Comparison of ENCODE assay signal across 20 mouse cellular contexts in genomic region chr6:149471477-149471876, GRCm38 (mm10).
DNase-seq lines count a peak whose midpoint lies in the region; ATAC-seq and TF ChIP-seq lines count a peak whose summit lies in the region.
"Had no signal": no experiment of that assay in that cellular context is flagged by ENCODE, and none has a peak within 500 bp of the region (broad histone marks: within the 10 kb centered on the region; RNA-seq: fewer than 3 reads in every experiment).

No protein-coding gene starts in this region.

- no peak for TF ChIP-seq POLR2A in thymus, adult 2 months (IDR thresholded peaks at IDR 0.05; ENCODE audit: control insufficient read depth, extremely low read depth, insufficient read depth, low read length, poor library complexity)

- no peak overlapping the region for H3K4me2 ChIP-seq in neural tube, embryonic 14.5 days (ENCODE audit: low read depth, low read length)
- H3K4me2 ChIP-seq in neural tube, embryonic 15.5 days, result no peak overlapping the region
- H3K4me2 ChIP-seq: embryonic facial prominence, embryonic 13.5 days; forebrain, embryonic 13.5 days; heart, embryonic 13.5 days; hindbrain, embryonic 14.5 days had no signal

- H3K9me3 ChIP-seq in neural tube, embryonic 14.5 days (ENCODE audit: control insufficient read depth, low read length), result no peaks in the 10 kb centered on the region
- H3K9me3 ChIP-seq in neural tube, embryonic 15.5 days (replicated peaks), result no peaks in the 10 kb centered on the region
- H3K9me3 ChIP-seq: forebrain, embryonic 13.5 days; heart, embryonic 13.5 days had no signal

- ATAC-seq in neural tube, embryonic 14.5 days (ENCODE audit: low read depth), result peak; percentile 41; the same call in 1 of the 2 replicates
- ATAC-seq in neural tube, embryonic 15.5 days (ENCODE audit: low FRiP score), result no peak
- ATAC-seq: activated CD4-positive, CD25-positive, alpha-beta regulatory T cell, adult 4 months; forebrain, embryonic 13.5 days; inflammation-experienced regulatory T-cells, adult 6 months had no signal

- 83% methylated on average over 15 of the region's 15 CpGs for WGBS in neural tube, embryonic 14.5 days
- 85% methylated on average over 15 of the region's 15 CpGs for WGBS in neural tube, embryonic 15.5 days
- 95% methylated on average over 15 of the region's 15 CpGs for WGBS in thymus, adult 2 months

- no peak overlapping the region for H3K4me3 ChIP-seq in neural tube, embryonic 14.5 days (ENCODE audit: low read depth, low read length)
- H3K4me3 ChIP-seq in neural tube, embryonic 15.5 days (replicated peaks), result no peak overlapping the region
- H3K4me3 ChIP-seq in thymus, adult 2 months (ENCODE audit: control insufficient read depth, insufficient read depth, low read length), result no peak overlapping the region
- H3K4me3 ChIP-seq: embryonic facial prominence, embryonic 13.5 days; forebrain, embryonic 13.5 days; gastrocnemius, adult 2 months; heart, embryonic 13.5 days had no signal

- no peaks in the 10 kb centered on the region for H3K27me3 ChIP-seq in neural tube, embryonic 14.5 days (ENCODE audit: control insufficient read depth, insufficient read depth, low read length)
- H3K27me3 ChIP-seq in neural tube, embryonic 15.5 days (replicated peaks), result no peaks in the 10 kb centered on the region
- no peaks in the 10 kb centered on the region for H3K27me3 ChIP-seq in thymus, adult 2 months (ENCODE audit: control insufficient read depth, insufficient read depth, low read length)
- H3K27me3 ChIP-seq: CH12.LX; embryonic facial prominence, embryonic 13.5 days; forebrain, embryonic 13.5 days; heart, embryonic 13.5 days had no signal

- no peak for TF ChIP-seq CTCF in thymus, adult 2 months (IDR thresholded peaks at IDR 0.05; ENCODE audit: borderline replicate concordance, control insufficient read depth, extremely low read depth, insufficient read depth, low read length, poor library complexity)

- no peak overlapping the region for H3K9ac ChIP-seq in neural tube, embryonic 14.5 days (replicated peaks; ENCODE audit: low read depth, low read length)
- H3K9ac ChIP-seq in neural tube, embryonic 15.5 days (replicated peaks), result no peak overlapping the region
- H3K9ac ChIP-seq: embryonic facial prominence, embryonic 13.5 days; forebrain, embryonic 13.5 days; heart, embryonic 13.5 days; hindbrain, embryonic 14.5 days had no signal

- intact Hi-C loops in heart, postnatal 10 days (cut with DNase I), result no loop called here

- H3K36me3 ChIP-seq in neural tube, embryonic 14.5 days (ENCODE audit: control insufficient read depth, insufficient read depth, low read length), result no peaks in the 10 kb centered on the region
- H3K36me3 ChIP-seq in neural tube, embryonic 15.5 days, result no peaks in the 10 kb centered on the region
- H3K36me3 ChIP-seq in thymus, adult 2 months (ENCODE audit: control insufficient read depth, insufficient read depth, low read length), result no peaks in the 10 kb centered on the region
- H3K36me3 ChIP-seq: embryonic facial prominence, embryonic 13.5 days; heart, embryonic 13.5 days had no signal

- H3K4me1 ChIP-seq in neural tube, embryonic 14.5 days (ENCODE audit: control insufficient read depth, insufficient read depth, low read length), result no peaks in the 10 kb centered on the region
- no peaks in the 10 kb centered on the region for H3K4me1 ChIP-seq in neural tube, embryonic 15.5 days
- H3K4me1 ChIP-seq in thymus, adult 2 months (replicated peaks; ENCODE audit: control insufficient read depth, insufficient read depth, low read length), result no peaks in the 10 kb centered on the region
- H3K4me1 ChIP-seq: embryonic facial prominence, embryonic 13.5 days; forebrain, embryonic 13.5 days; heart, embryonic 13.5 days had no signal

- no peak overlapping the region for H3K27ac ChIP-seq in neural tube, embryonic 14.5 days (ENCODE audit: low read depth, low read length)
- no peak overlapping the region for H3K27ac ChIP-seq in neural tube, embryonic 15.5 days (replicated peaks)
- H3K27ac ChIP-seq in thymus, adult 2 months (ENCODE audit: control insufficient read depth, insufficient read depth, low read length), result no peak overlapping the region
- H3K27ac ChIP-seq: embryonic facial prominence, embryonic 13.5 days; forebrain, embryonic 13.5 days; gastrocnemius, adult 2 months; heart, embryonic 13.5 days; hindbrain, embryonic 14.5 days had no signal

- DNase-seq in heart, adult 11 months, result peak; percentile 80
- no peak for DNase-seq in heart, postnatal 10 days
- peak; percentile 28 for DNase-seq in WW6 (ENCODE audit: low read depth, low spot score)
- no peak for DNase-seq in thymus, postnatal 25 days
- DNase-seq in thymus, adult 2 months, result no peak
- DNase-seq: adrenal gland, postnatal 14 days; cerebellum, adult 11-12 months; cerebellum, adult 9-10 months; gastrocnemius, adult 2 months; gastrocnemius, postnatal 25 days; heart, postnatal 4 days had no signal

Comparison
In these comparisons a context has a peak if more than half of its experiments do, and no peak if none do; other contexts are left out.
1. DNase-seq: peak in heart, adult 11 months (single experiment) and WW6 (single experiment); none in heart, postnatal 10 days (0 of 2), thymus, postnatal 25 days (single experiment) and thymus, adult 2 months (single experiment).